Mouse (Mus musculus) embryonic facial prominence, embryonic 10.5 days (tissue): Measurements from ENCODE around the gene 5730522E02Rik. TPM values are rescaled to one million over a fixed set of nuclear protein-coding genes. Genes with fewer than 3 reads are reported as not detected.
A peak's percentile ranks its signal among the peaks of the same experiment; 100 is the strongest.

Source experiments
- DNase-seq: peaks from one replicate; pipeline ENCODE4 v3.0.0-alpha.2; 2017; ENCODE audit warnings: low spot score
- H3K27ac ChIP-seq: fragments of 300-500 bp; sonication (generic); replicated peaks from 2 replicates; pipeline ENCODE4 v1.5.1; 2016; ENCODE audit warnings: mild to moderate bottlenecking
- H3K27me3 ChIP-seq: fragments of 300-500 bp; sonication (generic); replicated peaks from 2 replicates; pipeline ENCODE4 v1.6.1; 2016; ENCODE audit warnings: low read depth, mild to moderate bottlenecking; ENCODE audit not compliant: poor library complexity, severe bottlenecking
- H3K36me3 ChIP-seq: fragments of 300-500 bp; sonication (generic); replicated peaks from 2 replicates; pipeline ENCODE4 v1.6.1; 2016; ENCODE audit warnings: mild to moderate bottlenecking, moderate library complexity
- H3K4me1 ChIP-seq: fragments of 300-500 bp; sonication (generic); 2 replicates; pipeline ENCODE4 v1.6.1; 2016
- H3K4me3 ChIP-seq: fragments of 300-500 bp; sonication (generic); 2 replicates; pipeline ENCODE4 v1.5.1; 2016; ENCODE audit warnings: mild to moderate bottlenecking, moderate library complexity
- H3K9me3 ChIP-seq: fragments of 300-500 bp; sonication (generic); 2 replicates; pipeline ENCODE4 v1.6.1; 2016; ENCODE audit warnings: mild to moderate bottlenecking
- WGBS: fragments of 180-500 bp; shearing (Covaris S2); methylation state at CpG from one replicate; pipeline ENCODE4 v1.1.7; 2016; 5-methylcytosine and 5-hydroxymethylcytosine counted together
- polyA plus RNA-seq: library from polyadenylated mRNA; unstranded; fragments of >200 nt; fragmentation: Nextera tagmentation; extraction: Ambion mirVana; gene quantifications from 2 replicates; pipeline ENCODE4 v1.2.1, GENCODE M21; 2016

Gene 5730522E02Rik
- polyA plus RNA-seq, 1 experiment from 2014 or later, result 6.5 TPM

DNA sequence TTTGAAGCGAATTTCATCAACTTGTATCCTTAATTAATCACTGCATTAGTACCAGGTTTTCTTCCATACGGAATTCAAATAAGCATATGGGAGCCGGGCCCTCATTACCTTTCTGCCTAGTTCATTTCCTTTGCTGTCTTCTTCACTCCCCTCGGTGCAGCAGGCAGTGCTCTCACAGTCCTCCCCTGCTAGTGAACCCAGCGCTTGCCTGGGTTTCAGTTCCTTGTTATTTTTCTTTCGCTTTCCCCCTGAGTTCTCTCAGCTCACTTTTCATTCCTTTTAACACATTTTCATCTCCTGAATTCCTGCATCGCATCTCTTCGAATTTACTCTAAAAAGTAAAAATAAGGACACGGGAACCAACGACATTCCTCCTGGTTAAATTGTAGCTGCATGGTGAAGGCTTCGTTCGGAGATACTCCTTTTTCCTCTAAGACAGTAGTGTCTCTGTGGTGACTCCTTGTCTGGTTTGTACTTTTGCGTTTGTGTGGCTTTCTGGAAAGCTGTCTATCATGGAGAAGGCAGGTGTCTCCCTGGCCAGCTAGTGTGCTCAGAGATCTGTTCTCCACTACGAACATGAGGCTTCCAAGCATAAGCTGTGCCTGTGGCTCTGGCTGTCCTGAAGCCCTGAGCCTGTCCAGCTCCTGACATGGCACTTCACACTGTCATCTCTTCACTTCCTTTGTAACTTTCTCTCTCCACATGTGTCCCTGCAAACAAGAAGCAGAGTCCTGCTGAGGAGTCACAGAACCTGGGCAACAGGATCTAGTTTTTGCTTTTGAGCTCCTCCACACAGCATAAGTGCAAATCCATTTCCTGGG, 361.5 kb downstream of the 5730522E02Rik start:
- DNase-seq, result no peak
- Histone ChIP-seq H3K36me3 (no peaks in the 10 kb centered on the region), H3K9me3 (no peaks in the 10 kb centered on the region), H3K4me1 (peaks cover 6% of the 10 kb centered on the region), H3K27ac (no peak overlapping the region), H3K4me3 (no peak overlapping the region), H3K27me3 (no peaks in the 10 kb centered on the region)
- 65% methylated on average over 14 of the region's 14 CpGs for WGBS

GRCm38 (mm10) chr11:25838451-25838850, 372.1 kb downstream of the 5730522E02Rik start:
- H3K4me3 ChIP-seq, result no peak overlapping the region
- H3K36me3 ChIP-seq, result no peaks in the 10 kb centered on the region
- DNase-seq, result no peak
- no peaks in the 10 kb centered on the region for H3K9me3 ChIP-seq
- no peaks in the 10 kb centered on the region for H3K27me3 ChIP-seq
- no peak overlapping the region for H3K27ac ChIP-seq
- WGBS, result 89% methylated on average over 1 of the region's 1 CpGs
- H3K4me1 ChIP-seq, result no peaks in the 10 kb centered on the region

- H3K9me3 ChIP-seq, result peaks cover 6% of the 10 kb centered on the region; the same call in 1 of the 2 replicates
- no peaks in the 10 kb centered on the region for H3K36me3 ChIP-seq
- H3K27ac ChIP-seq, result no peak overlapping the region
- H3K4me1 ChIP-seq, result no peaks in the 10 kb centered on the region
- H3K27me3 ChIP-seq, result no peaks in the 10 kb centered on the region
- no peak for DNase-seq
- no peak overlapping the region for H3K4me3 ChIP-seq
Measured at GRCm38 (mm10) chr11:25819789-25820188, 390.8 kb downstream of the 5730522E02Rik start.

- Histone ChIP-seq H3K4me1 (no peaks in the 10 kb centered on the region), H3K4me3 (no peak overlapping the region), H3K9me3 (no peaks in the 10 kb centered on the region), H3K27ac (no peak overlapping the region), H3K27me3 (no peaks in the 10 kb centered on the region), H3K36me3 (no peaks in the 10 kb centered on the region)
- 83% methylated on average over 2 of the region's 2 CpGs for WGBS
- no peak for DNase-seq
Measured at GRCm38 (mm10) chr11:25813446-25813845, 397.1 kb downstream of the 5730522E02Rik start.

DNA sequence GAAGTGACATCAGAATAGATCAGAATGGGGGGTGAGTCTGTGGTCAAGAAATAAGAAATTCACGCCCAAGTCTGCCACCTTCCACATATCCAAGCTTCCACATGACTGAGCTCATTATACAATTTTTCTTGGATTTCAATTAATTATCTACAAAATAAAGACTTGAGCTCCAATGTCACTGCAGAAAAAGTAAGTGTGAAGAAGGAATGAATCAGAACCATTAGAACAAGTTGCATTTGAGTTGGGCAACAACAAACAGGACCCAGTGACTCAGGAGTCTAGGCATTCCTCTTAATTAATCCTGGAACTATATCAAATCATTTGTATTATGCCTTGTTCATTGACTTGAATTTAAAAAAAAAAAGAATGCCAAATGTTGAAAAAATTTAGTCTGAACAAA, 422.9 kb downstream of the 5730522E02Rik start:
- WGBS, result 92% methylated on average over 1 of the region's 1 CpGs
- H3K4me3 ChIP-seq, result no peak overlapping the region
- H3K27me3 ChIP-seq, result no peaks in the 10 kb centered on the region
- no peaks in the 10 kb centered on the region for H3K9me3 ChIP-seq
- H3K27ac ChIP-seq, result no peak overlapping the region
- no peaks in the 10 kb centered on the region for H3K36me3 ChIP-seq
- H3K4me1 ChIP-seq, result no peaks in the 10 kb centered on the region
- DNase-seq, result no peak

DNA sequence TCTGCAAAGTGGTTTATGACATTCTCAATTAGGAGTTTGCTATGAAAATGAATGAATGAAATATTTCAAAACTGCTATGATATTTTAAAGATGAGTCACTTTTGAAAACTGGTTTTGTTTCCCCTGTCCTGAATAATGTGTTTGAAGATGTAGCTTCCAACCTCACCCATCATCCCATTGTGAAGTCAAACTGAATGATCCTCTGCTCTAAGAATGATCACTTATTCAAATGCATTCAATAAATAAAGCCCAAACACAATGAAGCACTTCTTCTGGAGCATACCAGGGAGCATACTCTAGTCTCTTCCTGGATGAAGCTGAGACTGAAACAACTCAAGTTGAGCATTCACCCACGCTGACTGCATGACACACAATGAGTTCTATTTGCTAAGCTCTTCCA, 438.3 kb downstream of the 5730522E02Rik start:
- H3K27ac ChIP-seq, result no peak overlapping the region
- no peak overlapping the region for H3K4me3 ChIP-seq
- 65% methylated on average over 1 of the region's 1 CpGs for WGBS
- peaks cover 6% of the 10 kb centered on the region; the same call in 1 of the 2 replicates for H3K4me1 ChIP-seq
- no peaks in the 10 kb centered on the region for H3K36me3 ChIP-seq
- DNase-seq, result no peak
- H3K27me3 ChIP-seq, result no peaks in the 10 kb centered on the region
- H3K9me3 ChIP-seq, result no peaks in the 10 kb centered on the region

DNA sequence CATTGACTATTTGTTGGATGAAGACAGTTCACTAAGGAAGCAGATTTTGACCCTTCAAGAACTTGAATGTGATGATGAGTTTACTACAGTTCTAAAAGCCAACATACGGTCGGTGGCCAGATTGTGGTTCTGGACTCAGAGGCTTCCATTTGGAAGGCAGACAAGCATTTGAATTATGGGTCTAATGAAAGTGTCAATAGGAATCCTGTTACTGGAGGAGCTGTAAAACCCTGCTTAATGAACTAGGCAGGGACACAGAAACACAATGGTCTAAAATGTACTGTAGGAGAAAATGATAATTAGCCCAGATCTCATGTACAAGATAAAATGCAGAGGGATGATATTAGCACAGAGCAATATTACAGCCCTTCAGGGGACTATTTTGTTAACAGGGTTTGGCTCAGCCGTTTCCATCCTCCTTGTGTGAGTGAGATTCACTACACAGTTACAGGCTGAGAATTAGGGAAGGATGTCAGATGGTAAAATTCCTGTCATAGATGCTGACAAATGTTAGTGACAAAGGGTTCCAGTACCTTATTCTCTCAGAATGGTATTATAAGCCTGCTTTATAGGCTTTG, 439.5 kb downstream of the 5730522E02Rik start:
- H3K27me3 ChIP-seq, result no peaks in the 10 kb centered on the region

DNA sequence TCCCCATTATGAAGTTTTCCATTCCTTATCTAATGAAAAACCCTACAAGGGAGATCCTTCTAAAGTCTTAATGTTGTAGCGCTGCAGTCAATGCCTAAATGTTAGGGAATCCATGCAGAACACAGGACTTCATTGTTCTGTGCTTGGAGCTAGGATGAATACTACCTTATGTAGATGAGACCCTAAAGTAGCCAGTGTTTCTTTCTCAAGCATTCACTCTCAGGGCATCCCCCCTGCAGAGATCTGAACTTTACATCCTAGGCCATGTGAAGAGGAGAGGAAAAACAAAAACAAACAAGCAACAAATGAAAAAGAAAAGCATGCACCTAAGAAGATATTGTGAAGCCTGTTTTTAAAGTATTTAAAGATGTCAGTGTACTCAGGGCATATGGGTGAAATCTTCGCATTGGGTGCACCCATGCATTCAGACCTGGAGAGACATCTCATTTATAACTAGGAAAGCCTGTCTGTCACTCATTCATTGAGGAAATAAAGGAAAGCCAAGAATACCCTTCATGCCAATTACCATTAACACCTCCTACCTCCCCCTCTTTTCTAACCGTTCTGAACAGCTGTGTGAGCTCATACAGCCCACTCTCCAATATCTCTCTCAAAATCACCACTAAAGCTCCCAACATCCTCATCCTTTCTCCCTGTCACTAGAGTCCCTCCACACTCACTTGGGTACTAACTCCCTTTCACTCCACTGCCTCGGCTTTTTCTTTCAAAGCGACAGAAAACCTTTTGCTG, 442.8 kb downstream of the 5730522E02Rik start:
- no peak for DNase-seq
- Histone ChIP-seq H3K4me1 (peaks cover 17% of the 10 kb centered on the region), H3K36me3 (no peaks in the 10 kb centered on the region), H3K4me3 (no peak overlapping the region), H3K27me3 (no peaks in the 10 kb centered on the region), H3K9me3 (no peaks in the 10 kb centered on the region), H3K27ac (no peak overlapping the region)
- 36% methylated on average over 5 of the region's 5 CpGs for WGBS

More for the DNA sequence above, 439.5 kb downstream of the 5730522E02Rik start:
- 87% methylated on average over 3 of the region's 3 CpGs for WGBS
- H3K4me3 ChIP-seq, result no peak overlapping the region
- peaks cover 13% of the 10 kb centered on the region; the same call in 1 of the 2 replicates for H3K4me1 ChIP-seq
- no peaks in the 10 kb centered on the region for H3K36me3 ChIP-seq
- H3K9me3 ChIP-seq, result no peaks in the 10 kb centered on the region
- DNase-seq, result no peak
- H3K27ac ChIP-seq, result no peak overlapping the region

DNA sequence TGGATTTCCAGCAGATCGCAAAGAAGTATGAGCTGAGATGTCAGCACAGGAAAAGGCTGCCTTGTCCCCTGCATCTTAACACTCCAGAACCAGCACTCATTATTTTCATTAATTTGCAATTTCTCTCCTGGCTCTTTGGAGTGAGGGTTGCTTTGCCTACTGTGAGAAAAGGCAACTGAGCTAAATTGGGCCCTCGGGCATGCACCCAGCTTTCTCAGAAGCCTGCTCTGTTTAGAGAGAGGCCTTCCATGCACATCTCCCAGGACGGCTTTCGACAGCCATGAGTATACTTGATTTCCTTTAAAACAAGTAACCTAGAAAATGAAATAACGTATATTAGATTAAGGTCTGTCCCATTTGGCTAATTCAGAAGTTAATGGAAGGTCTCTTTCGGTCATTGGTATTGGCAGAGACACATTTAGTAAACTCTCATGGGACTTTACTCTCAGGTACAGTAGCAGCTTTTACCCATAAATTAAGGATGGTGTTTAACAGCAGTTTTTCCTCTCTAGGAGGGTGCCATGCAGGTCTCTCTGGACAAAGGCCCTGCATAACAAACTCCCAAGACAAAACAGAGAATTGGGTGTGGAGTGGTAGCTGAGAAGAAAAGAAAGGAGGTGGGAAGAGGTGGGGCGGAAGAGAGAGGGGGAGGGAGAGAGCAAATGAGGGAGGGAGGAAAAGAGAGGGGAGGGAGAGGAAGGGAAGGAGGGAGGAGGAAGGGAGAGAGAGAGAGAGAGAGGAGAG, 457.2 kb downstream of the 5730522E02Rik start:
- no peaks in the 10 kb centered on the region for H3K9me3 ChIP-seq
- no peak overlapping the region for H3K4me3 ChIP-seq
- H3K36me3 ChIP-seq, result no peaks in the 10 kb centered on the region
- no peaks in the 10 kb centered on the region for H3K27me3 ChIP-seq
- H3K27ac ChIP-seq, result no peak overlapping the region
- no peaks in the 10 kb centered on the region for H3K4me1 ChIP-seq
- WGBS, result 75% methylated on average over 7 of the region's 7 CpGs
- DNase-seq, result no peak

- Histone ChIP-seq H3K4me1 (peaks cover 3% of the 10 kb centered on the region), H3K4me3 (no peak overlapping the region), H3K27me3 (no peaks in the 10 kb centered on the region), H3K36me3 (no peaks in the 10 kb centered on the region), H3K9me3 (no peaks in the 10 kb centered on the region), H3K27ac (no peak overlapping the region)
- 95% methylated on average over 3 of the region's 3 CpGs for WGBS
- DNase-seq, result no peak
Measured at GRCm38 (mm10) chr11:25752418-25752817, 458.1 kb downstream of the 5730522E02Rik start.

DNA sequence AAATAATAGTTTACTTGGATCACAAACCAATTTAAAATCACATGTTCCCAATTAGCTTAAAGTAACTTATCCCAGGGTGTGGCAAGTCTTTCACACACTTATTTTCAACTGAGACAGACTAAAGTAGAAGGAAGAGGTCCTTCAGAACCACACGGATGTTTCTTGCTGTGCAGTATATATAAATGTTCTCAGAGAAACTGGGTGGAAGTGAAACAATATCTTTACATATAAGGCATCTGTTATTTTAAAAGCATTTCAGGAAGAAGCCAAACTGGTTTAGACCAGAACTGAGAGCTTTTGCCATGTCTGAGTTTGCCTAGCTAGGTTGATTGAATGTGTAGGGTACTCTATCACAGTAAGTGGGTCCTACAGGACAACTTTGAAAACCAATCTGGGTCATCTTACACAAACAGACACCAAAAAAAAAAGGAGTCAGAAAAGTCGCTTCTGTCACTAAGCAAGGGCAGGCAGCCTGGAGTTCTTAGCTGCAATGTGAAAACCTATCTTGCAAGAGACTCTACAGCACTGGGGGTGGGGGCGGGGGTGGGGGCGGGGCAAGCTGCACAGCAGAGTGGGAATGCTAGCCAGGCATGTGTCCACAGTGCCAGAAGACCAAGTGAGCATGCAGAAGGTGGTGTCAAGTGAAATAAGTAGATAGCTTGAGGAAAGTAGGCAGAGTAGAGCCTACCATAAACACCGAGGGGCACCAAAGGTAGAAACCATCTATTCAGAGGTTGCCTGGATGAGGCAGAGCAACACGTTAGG, 463.3 kb downstream of the 5730522E02Rik start:
- H3K9me3 ChIP-seq, result no peaks in the 10 kb centered on the region
- DNase-seq, result peak; percentile 37
- H3K4me3 ChIP-seq, result no peak overlapping the region
- H3K4me1 ChIP-seq, result peaks cover 16% of the 10 kb centered on the region
- no peaks in the 10 kb centered on the region for H3K36me3 ChIP-seq
- no peak overlapping the region; the same call in 1 of the 2 replicates for H3K27ac ChIP-seq
- no peaks in the 10 kb centered on the region for H3K27me3 ChIP-seq
- 64% methylated on average over 6 of the region's 6 CpGs for WGBS
